Mouse (Mus musculus) lung, adult 2 months (tissue): ENCODE results near the gene Gata2.

Experiments used
- CTCF ChIP-seq: fragments of 200-500 bp; IDR thresholded peaks from 2 replicates; pipeline ENCODE4 v1.5.1; 2011; ENCODE audit warnings: mild to moderate bottlenecking, low read length, control low read depth; ENCODE audit not compliant: insufficient read depth
- POLR2A ChIP-seq: fragments of 200-500 bp; IDR thresholded peaks from 2 replicates; pipeline ENCODE4 v1.6.1; 2011; ENCODE audit warnings: low read depth, mild to moderate bottlenecking, control low read depth, low read length, borderline replicate concordance; ENCODE audit errors: extremely low read depth

DNA sequence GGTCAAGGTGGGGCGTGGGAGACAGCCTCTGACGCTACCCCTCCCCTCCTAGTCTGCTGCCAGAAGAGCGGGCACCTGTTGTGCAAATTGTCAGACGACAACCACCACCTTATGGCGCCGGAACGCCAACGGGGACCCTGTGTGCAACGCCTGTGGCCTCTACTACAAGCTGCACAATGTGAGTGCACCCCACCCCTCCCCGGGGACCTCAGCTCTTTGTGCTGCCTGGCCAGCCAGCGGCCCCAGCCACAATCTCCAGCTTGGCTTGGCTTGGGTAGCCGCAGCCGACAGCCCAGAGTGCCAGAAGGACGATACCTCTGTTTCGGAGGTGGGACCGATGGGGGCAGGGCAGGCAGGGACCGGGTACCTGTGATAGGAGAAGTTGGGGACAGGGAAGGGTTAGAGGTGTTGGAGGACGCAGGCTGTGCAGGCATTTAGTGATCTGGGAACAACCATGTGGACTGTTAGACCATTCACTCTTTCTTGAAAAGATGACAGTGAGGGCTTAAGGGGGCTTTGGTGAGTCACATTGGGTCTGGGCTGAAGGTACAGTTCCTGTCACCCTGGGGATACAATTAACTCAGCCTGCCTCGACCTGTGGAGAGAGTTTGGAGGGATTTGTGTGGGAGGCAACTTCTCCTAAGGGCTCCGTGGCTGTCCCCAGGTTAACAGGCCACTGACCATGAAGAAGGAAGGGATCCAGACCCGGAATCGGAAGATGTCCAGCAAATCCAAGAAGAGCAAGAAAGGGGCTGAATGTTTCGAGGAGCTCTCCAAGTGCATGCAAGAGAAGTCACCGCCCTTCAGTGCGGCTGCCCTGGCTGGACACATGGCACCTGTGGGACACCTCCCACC, 11.1 kb downstream of the Gata2 start:
- TF ChIP-seq POLR2A (no peak), CTCF (no peak)
